Mouse (Mus musculus) spleen, adult 2 months (tissue): ENCODE data around the gene Spata2. TPM values are rescaled to one million over a fixed set of nuclear protein-coding genes. Genes with fewer than 3 reads are reported as not detected.

Experiments
- DNase-seq, 2 experiments: peaks; one replicate each; pipeline versions ENCODE4 v3.0.0 to v3.0.0-alpha.2; 2012 to 2021; ENCODE audit warnings: low spot score in 2 of 2, low read depth in 1 of 2
- H3K27ac ChIP-seq: fragments of 200-500 bp; 2 replicates; pipeline ENCODE4 v1.5.1; 2012; ENCODE audit warnings: low read length, inconsistent platforms; ENCODE audit not compliant: insufficient read depth
- H3K27me3 ChIP-seq: fragments of 200-500 bp; 2 replicates; pipeline ENCODE4 v1.6.1; 2012; ENCODE audit warnings: mild to moderate bottlenecking, moderate library complexity, low read length, inconsistent platforms; ENCODE audit not compliant: control insufficient read depth, insufficient read depth
- H3K36me3 ChIP-seq: fragments of 200-500 bp; 2 replicates; pipeline ENCODE4 v1.6.1; 2012; ENCODE audit warnings: mild to moderate bottlenecking, low read length, inconsistent platforms; ENCODE audit not compliant: control insufficient read depth, insufficient read depth
- H3K4me1 ChIP-seq: fragments of 200-500 bp; 2 replicates; pipeline ENCODE4 v1.6.1; 2011; ENCODE audit warnings: inconsistent platforms; ENCODE audit not compliant: control insufficient read depth, insufficient read depth, insufficient read length
- H3K4me3 ChIP-seq: fragments of 200-500 bp; 2 replicates; pipeline ENCODE4 v1.5.1; 2011; ENCODE audit warnings: mild to moderate bottlenecking, inconsistent platforms; ENCODE audit not compliant: insufficient read depth, insufficient read length; ENCODE audit errors: extremely low read depth
- CTCF ChIP-seq: fragments of 200-500 bp; IDR thresholded peaks from 2 replicates; pipeline ENCODE4 v1.5.1; 2011; ENCODE audit warnings: mild to moderate bottlenecking, inconsistent platforms; ENCODE audit not compliant: insufficient read depth, insufficient read length, insufficient replicate concordance; ENCODE audit errors: extremely low read depth
- POLR2A ChIP-seq: fragments of 200-500 bp; IDR thresholded peaks from 2 replicates; pipeline ENCODE4 v1.6.1; 2011; ENCODE audit warnings: low read depth, low read length, inconsistent platforms
- WGBS: fragments of 180-500 bp; shearing (Covaris S2); methylation state at CpG from one replicate; pipeline ENCODE4 v1.1.7; 2018; 5-methylcytosine and 5-hydroxymethylcytosine counted together
- polyA plus RNA-seq: library from polyadenylated mRNA; depleted of rRNA; stranded (reverse); fragments of >200 nt; gene quantifications from 2 replicates; pipeline ENCODE4 v1.2.3, GENCODE M21; 2012; rRNA removed

Gene Spata2
- polyA plus RNA-seq, 1 experiment = 23.3 TPM

GRCm38 (mm10) chr2:167436371-167436770 is 56.3 kb downstream of the Spata2 start:
- no peak for TF ChIP-seq POLR2A
- no peak for TF ChIP-seq CTCF
- Histone ChIP-seq H3K4me1 (no peaks in the 10 kb centered on the region), H3K36me3 (peaks cover 15% of the 10 kb centered on the region), H3K4me3 (no peak overlapping the region), H3K27me3 (no peaks in the 10 kb centered on the region), H3K27ac (no peak overlapping the region)
- no peak for DNase-seq
- 88% methylated on average over 5 of the region's 5 CpGs for WGBS

GRCm38 (mm10) chr2:167435631-167436030 is 57.1 kb downstream of the Spata2 start:
- Histone ChIP-seq H3K36me3 (peaks cover 12% of the 10 kb centered on the region), H3K4me3 (no peak overlapping the region), H3K27me3 (no peaks in the 10 kb centered on the region), H3K4me1 (no peaks in the 10 kb centered on the region), H3K27ac (no peak overlapping the region)
- TF ChIP-seq POLR2A (no peak), CTCF (no peak)
- DNase-seq = no peak
- WGBS = 97% methylated on average over 2 of the region's 2 CpGs

GRCm38 (mm10) chr2:167434570-167434969 is 58.1 kb downstream of the Spata2 start:
- H3K4me3 ChIP-seq = no peak overlapping the region
- WGBS = 95% methylated on average over 6 of the region's 6 CpGs
- H3K27me3 ChIP-seq = no peaks in the 10 kb centered on the region
- no peak overlapping the region for H3K27ac ChIP-seq
- no peaks in the 10 kb centered on the region for H3K4me1 ChIP-seq
- no peak for DNase-seq
- TF ChIP-seq POLR2A = no peak
- no peak for TF ChIP-seq CTCF
- peaks cover 14% of the 10 kb centered on the region for H3K36me3 ChIP-seq

- no peak for DNase-seq
- Histone ChIP-seq H3K27ac (no peak overlapping the region), H3K27me3 (no peaks in the 10 kb centered on the region), H3K4me3 (no peak overlapping the region), H3K36me3 (peaks cover 22% of the 10 kb centered on the region), H3K4me1 (no peaks in the 10 kb centered on the region)
- WGBS = 88% methylated on average over 7 of the region's 7 CpGs
- TF ChIP-seq CTCF (no peak), POLR2A (no peak)
Measured at GRCm38 (mm10) chr2:167431418-167431776, 61.3 kb downstream of the Spata2 start.

Other genes starting within 250 kb of the Spata2 start
- 20.5 and 22.6 TPM in 2 replicates for gene B4galt5, start 143.7 kb downstream of the Spata2 start, polyA plus RNA-seq
- 47.7 and 53.8 TPM in 2 replicates for gene Slc9a8, start 71.2 kb downstream of the Spata2 start, polyA plus RNA-seq
- gene Rnf114, start 242 bp downstream of the Spata2 start, polyA plus RNA-seq = 88.0 and 95.4 TPM in 2 replicates
- 21.0 and 28.1 TPM in 2 replicates for gene Snai1, start 45.3 kb upstream of the Spata2 start, polyA plus RNA-seq
- gene Ube2v1, start 139.2 kb upstream of the Spata2 start, polyA plus RNA-seq = 85.2 and 102 TPM in 2 replicates
- 13.2 TPM in 1 of 2 replicates, not detected in the other for gene Gm20431, start 168.6 kb upstream of the Spata2 start, polyA plus RNA-seq
- gene Cebpb, start 196.0 kb upstream of the Spata2 start, polyA plus RNA-seq = 68.5 and 161 TPM in 2 replicates
- gene Tmem189, start 196.9 kb upstream of the Spata2 start, polyA plus RNA-seq = 90.7 and 126 TPM in 2 replicates